8 mouse cellular contexts compared by ENCODE assay signal in the genomic region with DNA sequence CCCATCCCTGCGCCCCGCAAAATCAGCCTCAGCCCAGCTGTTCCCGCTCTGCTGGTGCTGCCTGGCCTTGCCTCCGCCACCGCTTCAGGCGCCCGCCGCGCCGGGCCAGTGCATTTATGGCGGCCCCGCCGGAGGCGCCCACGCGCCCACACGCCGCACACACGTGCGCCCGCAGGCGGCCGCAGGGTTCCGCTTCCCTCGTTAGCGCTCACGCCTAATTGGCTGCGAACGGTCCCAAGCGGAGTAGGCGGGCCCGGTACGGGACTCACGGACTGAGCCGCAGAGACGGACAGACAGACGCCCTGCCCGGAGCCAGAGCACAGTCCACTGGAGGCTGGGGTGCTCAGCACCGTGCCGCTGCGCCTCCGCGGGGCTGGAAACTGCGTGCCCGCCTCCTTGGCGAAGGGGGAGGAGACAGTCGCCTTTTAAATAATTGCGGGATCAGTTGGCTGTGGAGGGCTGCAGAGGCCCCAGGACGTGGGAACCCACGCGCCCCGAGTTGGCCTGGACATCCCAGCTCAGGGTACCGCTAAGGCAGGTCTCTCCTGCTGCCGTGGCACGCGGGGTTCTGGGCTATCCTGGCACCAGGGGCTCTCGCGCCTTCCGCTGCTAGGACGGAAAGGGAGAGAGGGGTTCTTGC. TPM values are rescaled to one million over a fixed set of nuclear protein-coding genes. Genes with fewer than 3 reads are reported as not detected.
DNase-seq lines count a peak whose midpoint lies in the region; ATAC-seq and TF ChIP-seq lines count a peak whose summit lies in the region.

No protein-coding gene starts in this region.

- no peaks in the 10 kb centered on the region for H3K9me3 ChIP-seq in kidney, postnatal 0 days (replicated peaks; ENCODE audit: low read length)
- H3K9me3 ChIP-seq in embryonic facial prominence, embryonic 13.5 days, result no peaks in the 10 kb centered on the region
- H3K9me3 ChIP-seq in intestine, embryonic 15.5 days, result no peaks in the 10 kb centered on the region
- no peaks in the 10 kb centered on the region for H3K9me3 ChIP-seq in neural tube, embryonic 14.5 days (ENCODE audit: control insufficient read depth, low read length)

- peak overlapping the region; percentile 14; the same call in 1 of the 2 replicates for H3K4me3 ChIP-seq in kidney, postnatal 0 days (replicated peaks; ENCODE audit: low read depth, low read length)
- peak overlapping the region; percentile 35 for H3K4me3 ChIP-seq in embryonic facial prominence, embryonic 13.5 days
- peak overlapping the region; percentile 16 for H3K4me3 ChIP-seq in intestine, embryonic 15.5 days (replicated peaks)
- H3K4me3 ChIP-seq in neural tube, embryonic 14.5 days (ENCODE audit: low read depth, low read length), result peak overlapping the region; percentile 17; the same call in 1 of the 2 replicates

- DNase-seq in kidney, postnatal 0 days (ENCODE audit: low spot score), result no peak
- no peak for DNase-seq in kidney, adult 18-20 months
- DNase-seq in adrenal gland, adult 2 months, result no peak
- no peak for DNase-seq in thymus, adult 18-20 months
- DNase-seq in kidney, postnatal 36 days, result no peak

- no peaks in the 10 kb centered on the region for H3K36me3 ChIP-seq in kidney, postnatal 0 days (ENCODE audit: insufficient read depth, low read length)
- no peaks in the 10 kb centered on the region for H3K36me3 ChIP-seq in embryonic facial prominence, embryonic 13.5 days
- H3K36me3 ChIP-seq in intestine, embryonic 15.5 days, result no peaks in the 10 kb centered on the region
- no peaks in the 10 kb centered on the region for H3K36me3 ChIP-seq in neural tube, embryonic 14.5 days (ENCODE audit: control insufficient read depth, insufficient read depth, low read length)

- no peak for ATAC-seq in kidney, postnatal 0 days (replicated peaks; ENCODE audit: low FRiP score, low read depth)
- no peak for ATAC-seq in embryonic facial prominence, embryonic 13.5 days (ENCODE audit: insufficient number of reproducible peaks, insufficient read depth, low FRiP score, low TSS enrichment, low read depth)
- no peak for ATAC-seq in intestine, embryonic 15.5 days
- ATAC-seq in neural tube, embryonic 14.5 days (ENCODE audit: low read depth), result no peak

- H3K27ac ChIP-seq in kidney, postnatal 0 days, result no peak overlapping the region
- H3K27ac ChIP-seq in embryonic facial prominence, embryonic 13.5 days, result no peak overlapping the region
- H3K27ac ChIP-seq in intestine, embryonic 15.5 days, result no peak overlapping the region
- H3K27ac ChIP-seq in neural tube, embryonic 14.5 days (ENCODE audit: low read depth, low read length), result no peak overlapping the region

- H3K4me1 ChIP-seq in kidney, postnatal 0 days (replicated peaks; ENCODE audit: insufficient read depth, low read length), result no peaks in the 10 kb centered on the region; the same call in 1 of the 2 replicates
- peaks cover 43% of the 10 kb centered on the region for H3K4me1 ChIP-seq in embryonic facial prominence, embryonic 13.5 days
- peaks cover 32% of the 10 kb centered on the region for H3K4me1 ChIP-seq in intestine, embryonic 15.5 days (replicated peaks)
- H3K4me1 ChIP-seq in neural tube, embryonic 14.5 days (ENCODE audit: control insufficient read depth, insufficient read depth, low read length), result peaks cover 18% of the 10 kb centered on the region

- H3K9ac ChIP-seq in kidney, postnatal 0 days (ENCODE audit: low read depth, low read length), result no peak overlapping the region
- no peak overlapping the region for H3K9ac ChIP-seq in embryonic facial prominence, embryonic 13.5 days
- H3K9ac ChIP-seq in intestine, embryonic 15.5 days, result no peak overlapping the region
- H3K9ac ChIP-seq in neural tube, embryonic 14.5 days (replicated peaks; ENCODE audit: low read depth, low read length), result no peak overlapping the region

- peaks cover 84% of the 10 kb centered on the region for H3K27me3 ChIP-seq in kidney, postnatal 0 days (ENCODE audit: insufficient read depth, low read length)
- peaks cover 99% of the 10 kb centered on the region for H3K27me3 ChIP-seq in embryonic facial prominence, embryonic 13.5 days
- peaks cover 90% of the 10 kb centered on the region for H3K27me3 ChIP-seq in intestine, embryonic 15.5 days (replicated peaks)
- H3K27me3 ChIP-seq in neural tube, embryonic 14.5 days (ENCODE audit: control insufficient read depth, insufficient read depth, low read length), result peaks cover 69% of the 10 kb centered on the region

- TF ChIP-seq CTCF in kidney, postnatal 0 days (IDR thresholded peaks at IDR 0.05; ENCODE audit: low read depth), result no peak

- under 1% methylated on average over 52 of the region's 60 CpGs for WGBS in kidney, postnatal 0 days
- under 1% methylated on average over 60 of the region's 60 CpGs for whole genome bisulfite sequencing in embryonic facial prominence, embryonic 13.5 days
- under 1% methylated on average over 59 of the region's 60 CpGs for WGBS in intestine, embryonic 15.5 days
- 2% methylated on average over 46 of the region's 60 CpGs for WGBS in neural tube, embryonic 14.5 days

- H3K4me2 ChIP-seq in kidney, postnatal 0 days (ENCODE audit: low read length), result peak overlapping the region; percentile 38
- peak overlapping the region; percentile 56 for H3K4me2 ChIP-seq in embryonic facial prominence, embryonic 13.5 days
- H3K4me2 ChIP-seq in intestine, embryonic 15.5 days (replicated peaks), result peak overlapping the region; percentile 44
- H3K4me2 ChIP-seq in neural tube, embryonic 14.5 days (ENCODE audit: low read depth, low read length), result peak overlapping the region; percentile 16

RNA-seq across cellular contexts. Expression of gene Nkx1-1, which starts 0.5 kb away (rescaled TPM):
- not detected in 2 replicates for polyA plus RNA-seq in kidney, postnatal 0 days (2015; fragmentation: Nextera tagmentation; extraction: Ambion mirVana)
- polyA plus RNA-seq in embryonic facial prominence, embryonic 13.5 days (2015; fragmentation: Nextera tagmentation; extraction: Ambion mirVana), result not detected in 2 replicates
- not detected in 2 replicates for polyA plus RNA-seq in intestine, embryonic 15.5 days (2015; fragmentation: Nextera tagmentation; extraction: Ambion mirVana)
- polyA plus RNA-seq in neural tube, embryonic 14.5 days (2014; fragmentation: Nextera tagmentation; extraction: Ambion mirVana), result 0.44 and 0.74 TPM in 2 replicates
- not detected for total RNA-seq in adrenal gland, adult 2 months (2021)
- not detected in 2 replicates for polyA plus RNA-seq in adrenal gland, adult 2 months (2012; rRNA removed)

RNA-seq across cellular contexts. Expression of gene Uvssa, which starts 55.9 kb away (rescaled TPM):
- 7.7 and 7.8 TPM in 2 replicates for polyA plus RNA-seq in kidney, postnatal 0 days (2015; fragmentation: Nextera tagmentation; extraction: Ambion mirVana)
- 10.7 and 13.3 TPM in 2 replicates for polyA plus RNA-seq in embryonic facial prominence, embryonic 13.5 days (2015; fragmentation: Nextera tagmentation; extraction: Ambion mirVana)
- 6.7 and 6.8 TPM in 2 replicates for polyA plus RNA-seq in intestine, embryonic 15.5 days (2015; fragmentation: Nextera tagmentation; extraction: Ambion mirVana)
- polyA plus RNA-seq in neural tube, embryonic 14.5 days (2014; fragmentation: Nextera tagmentation; extraction: Ambion mirVana), result 8.7 and 9.0 TPM in 2 replicates
- 1 to 10 TPM; 6.3 to 6.9 TPM for total RNA-seq in adrenal gland, adult 2 months (2021)
- 3.5 and 3.6 TPM in 2 replicates for polyA plus RNA-seq in adrenal gland, adult 2 months (2012; rRNA removed)
